Comparison of ENCODE assay signal across 11 mouse cellular contexts in the genomic region with DNA sequence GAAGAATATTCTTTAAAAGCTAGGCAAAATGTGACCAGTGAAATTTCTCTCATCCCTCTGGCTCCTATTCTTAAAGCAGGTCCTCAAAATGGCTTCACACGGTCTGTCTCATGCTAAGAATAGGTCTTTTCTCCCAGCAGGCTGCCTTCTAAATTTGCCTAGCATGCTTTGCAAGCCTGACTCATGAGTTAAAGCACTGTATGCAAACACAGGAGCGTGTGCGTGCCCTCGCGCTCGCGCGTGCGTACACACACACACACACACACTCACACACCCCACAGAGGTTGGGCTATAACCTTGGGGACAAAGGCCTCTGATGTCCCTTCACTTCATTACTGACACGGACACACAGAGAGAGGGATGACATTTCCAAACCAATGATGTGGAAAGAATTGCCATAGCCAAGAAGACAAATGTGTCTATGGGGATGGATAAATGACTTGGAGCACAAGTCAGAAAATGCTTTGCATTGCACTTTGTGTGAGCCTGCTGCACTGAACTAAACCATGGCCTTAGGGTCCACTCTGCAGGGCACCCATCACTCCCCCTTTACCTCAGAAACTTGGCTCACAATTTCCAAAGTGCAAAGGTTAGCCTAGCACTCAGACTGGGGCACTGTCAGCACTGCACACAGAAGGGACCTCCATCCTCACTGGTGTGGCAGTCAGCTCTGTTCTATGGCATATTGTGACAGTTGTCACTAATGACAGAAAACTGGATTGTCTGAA.
A peak's percentile ranks its signal among the peaks of the same experiment; 100 is the strongest.
DNase-seq lines count a peak whose midpoint lies in the region; ATAC-seq and TF ChIP-seq lines count a peak whose summit lies in the region.
"Had no signal": no experiment of that assay in that cellular context is flagged by ENCODE, and none has a peak within 500 bp of the region (broad histone marks: within the 10 kb centered on the region; RNA-seq: fewer than 3 reads in every experiment).

No protein-coding gene starts in this region.

- H3K4me2 ChIP-seq in lung, embryonic 16.5 days (ENCODE audit: low read depth, low read length), result no peak overlapping the region
- H3K4me2 ChIP-seq in intestine, postnatal 0 days (replicated peaks; ENCODE audit: low read depth), result 0 out of 2 replicates have a peak overlapping the region, but pooled peaks have one; percentile 21
- H3K4me2 ChIP-seq in liver, embryonic 11.5 days, result no peak overlapping the region
- H3K4me2 ChIP-seq in lung, postnatal 0 days (replicated peaks; ENCODE audit: low read depth, low read length), result no peak overlapping the region
- H3K4me2 ChIP-seq: lung, embryonic 14.5 days had no signal

- H3K9me3 ChIP-seq in lung, embryonic 16.5 days (ENCODE audit: control insufficient read depth, low read length), result no peaks in the 10 kb centered on the region
- H3K9me3 ChIP-seq in intestine, postnatal 0 days (ENCODE audit: control insufficient read depth), result no peaks in the 10 kb centered on the region
- no peaks in the 10 kb centered on the region for H3K9me3 ChIP-seq in liver, embryonic 11.5 days (ENCODE audit: control insufficient read depth, low read length)
- H3K9me3 ChIP-seq in lung, postnatal 0 days (ENCODE audit: low read length), result no peaks in the 10 kb centered on the region

- no peak overlapping the region for H3K9ac ChIP-seq in lung, embryonic 16.5 days (ENCODE audit: low read length)
- H3K9ac ChIP-seq in intestine, postnatal 0 days (ENCODE audit: low read depth, low read length), result no peak overlapping the region
- no peak overlapping the region for H3K9ac ChIP-seq in liver, embryonic 11.5 days (ENCODE audit: low read depth, low read length)
- H3K9ac ChIP-seq in lung, postnatal 0 days (replicated peaks; ENCODE audit: low read depth), result no peak overlapping the region
- H3K9ac ChIP-seq: lung, embryonic 14.5 days had no signal

- DNase-seq in cerebellum, adult 2 months, result peak; percentile 32 to 67
- DNase-seq in cerebellum, adult 8-10 months, result no peak
- DNase-seq in lung, adult 18-20 months, result no peak
- peak; percentile 54 to 60 for DNase-seq in right cerebral cortex, adult 2 months (ENCODE audit: low spot score in 2 of 2)
- DNase-seq in liver, embryonic 11.5 days (ENCODE audit: low spot score), result no peak
- no peak for DNase-seq in lung, postnatal 0 days (ENCODE audit: low spot score)
- DNase-seq: lung, embryonic 14.5 days; thymus, adult 2 months had no signal

- TF ChIP-seq POLR2A in cerebellum, adult 2 months (IDR thresholded peaks at IDR 0.05; ENCODE audit: borderline replicate concordance, insufficient read depth, low read length), result no peak

- peaks cover 3% of the 10 kb centered on the region; the same call in 1 of the 2 replicates for H3K4me1 ChIP-seq in cerebellum, adult 2 months (ENCODE audit: control insufficient read depth, insufficient read depth, low read length)
- no peaks in the 10 kb centered on the region; the same call in 1 of the 2 replicates for H3K4me1 ChIP-seq in lung, embryonic 16.5 days (replicated peaks; ENCODE audit: control insufficient read depth, insufficient read depth, low read length)
- no peaks in the 10 kb centered on the region for H3K4me1 ChIP-seq in intestine, postnatal 0 days (replicated peaks; ENCODE audit: control insufficient read depth, insufficient read depth, low read length)
- no peaks in the 10 kb centered on the region for H3K4me1 ChIP-seq in liver, embryonic 11.5 days (replicated peaks; ENCODE audit: control insufficient read depth, insufficient read depth, low read length)
- H3K4me1 ChIP-seq in lung, postnatal 0 days (ENCODE audit: insufficient read depth, low read depth, low read length), result no peaks in the 10 kb centered on the region

- no peak for TF ChIP-seq EP300 in lung, postnatal 0 days (IDR thresholded peaks at IDR 0.05)

- no peak overlapping the region for H3K4me3 ChIP-seq in cerebellum, adult 2 months (replicated peaks; ENCODE audit: insufficient read depth, low read depth, low read length)
- H3K4me3 ChIP-seq in lung, embryonic 16.5 days (ENCODE audit: low read length), result no peak overlapping the region
- no peak overlapping the region for H3K4me3 ChIP-seq in intestine, postnatal 0 days (ENCODE audit: low read depth, low read length)
- H3K4me3 ChIP-seq in liver, embryonic 11.5 days (ENCODE audit: low read depth, low read length), result no peak overlapping the region
- no peak overlapping the region for H3K4me3 ChIP-seq in lung, postnatal 0 days (ENCODE audit: low read depth, low read length)

- no peak overlapping the region for H3K27ac ChIP-seq in cerebellum, adult 2 months (ENCODE audit: insufficient read depth, low read length)
- H3K27ac ChIP-seq in lung, embryonic 16.5 days (ENCODE audit: low read length), result no peak overlapping the region
- no peak overlapping the region for H3K27ac ChIP-seq in intestine, postnatal 0 days (ENCODE audit: low read depth, low read length)
- no peak overlapping the region for H3K27ac ChIP-seq in liver, embryonic 11.5 days (ENCODE audit: low read depth, low read length)
- H3K27ac ChIP-seq in lung, postnatal 0 days (ENCODE audit: low read length), result no peak overlapping the region

- H3K27me3 ChIP-seq in cerebellum, adult 2 months (ENCODE audit: control insufficient read depth, insufficient read depth, low read length), result no peaks in the 10 kb centered on the region
- no peaks in the 10 kb centered on the region for H3K27me3 ChIP-seq in lung, embryonic 16.5 days (ENCODE audit: control insufficient read depth, insufficient read depth, low read depth, low read length)
- H3K27me3 ChIP-seq in intestine, postnatal 0 days (replicated peaks; ENCODE audit: control insufficient read depth, insufficient read depth, low read length), result no peaks in the 10 kb centered on the region
- H3K27me3 ChIP-seq in liver, embryonic 11.5 days (replicated peaks; ENCODE audit: control insufficient read depth, insufficient read depth, low read length), result no peaks in the 10 kb centered on the region
- no peaks in the 10 kb centered on the region for H3K27me3 ChIP-seq in lung, postnatal 0 days (replicated peaks; ENCODE audit: insufficient read depth, low read length)
- H3K27me3 ChIP-seq: Patski had no signal

- peak; percentile 41; the same call in 1 of the 2 replicates for ATAC-seq in lung, embryonic 16.5 days (ENCODE audit: low read depth)
- ATAC-seq in intestine, postnatal 0 days, result peak; percentile 77
- ATAC-seq in liver, embryonic 11.5 days (replicated peaks; ENCODE audit: low FRiP score), result no peak
- ATAC-seq in lung, postnatal 0 days, result no peak
- ATAC-seq: Patski had no signal

- no peaks in the 10 kb centered on the region for H3K36me3 ChIP-seq in lung, embryonic 16.5 days (ENCODE audit: control insufficient read depth, insufficient read depth, low read length)
- no peaks in the 10 kb centered on the region for H3K36me3 ChIP-seq in intestine, postnatal 0 days (ENCODE audit: control insufficient read depth, insufficient read depth)
- no peaks in the 10 kb centered on the region for H3K36me3 ChIP-seq in liver, embryonic 11.5 days (ENCODE audit: control insufficient read depth, insufficient read depth, low read length)
- no peaks in the 10 kb centered on the region for H3K36me3 ChIP-seq in lung, postnatal 0 days (ENCODE audit: insufficient read depth, low read length)

- 17% methylated on average over 10 of the region's 10 CpGs for WGBS in cerebellum, adult 2 months
- WGBS in lung, embryonic 16.5 days, result 78% methylated on average over 10 of the region's 10 CpGs
- WGBS in intestine, postnatal 0 days, result 73% methylated on average over 10 of the region's 10 CpGs
- 89% methylated on average over 10 of the region's 10 CpGs for WGBS in liver, embryonic 11.5 days
- 78% methylated on average over 10 of the region's 10 CpGs for WGBS in lung, postnatal 0 days

- no peak for TF ChIP-seq CTCF in cerebellum, adult 2 months (IDR thresholded peaks at IDR 0.05; ENCODE audit: borderline replicate concordance, insufficient read depth, low read depth, low read length)
- no peak for TF ChIP-seq CTCF in intestine, postnatal 0 days (IDR thresholded peaks at IDR 0.05; ENCODE audit: low read depth)
- no peak for TF ChIP-seq CTCF in lung, postnatal 0 days (IDR thresholded peaks at IDR 0.05)

Comparison
In these comparisons a context has a peak if more than half of its experiments do, and no peak if none do; other contexts are left out.
1. DNase-seq: peak in cerebellum, adult 2 months (2 of 2) and right cerebral cortex, adult 2 months (2 of 2); none in cerebellum, adult 8-10 months (single experiment), lung, adult 18-20 months (0 of 2), liver, embryonic 11.5 days (single experiment) and lung, postnatal 0 days (single experiment).
2. ATAC-seq: peak in lung, embryonic 16.5 days (single experiment) and intestine, postnatal 0 days (single experiment); none in liver, embryonic 11.5 days (single experiment) and lung, postnatal 0 days (single experiment).